Mouse (Mus musculus) cerebellum, postnatal 4 days (tissue): ENCODE results near the gene Csrnp1.
"Not testable (repeated sequence)": the region's sequence is repeated elsewhere in the genome, so short reads cannot be mapped to it uniquely, and the experiment has no call there.

ENCODE experiments used
- DNase-seq, 2 experiments: peaks; one replicate each; pipeline ENCODE4 v3.0.0; 2022; ENCODE audit warnings: low spot score in 2 of 2, mixed read lengths in 1 of 2

Csrnp1 gene

DNA sequence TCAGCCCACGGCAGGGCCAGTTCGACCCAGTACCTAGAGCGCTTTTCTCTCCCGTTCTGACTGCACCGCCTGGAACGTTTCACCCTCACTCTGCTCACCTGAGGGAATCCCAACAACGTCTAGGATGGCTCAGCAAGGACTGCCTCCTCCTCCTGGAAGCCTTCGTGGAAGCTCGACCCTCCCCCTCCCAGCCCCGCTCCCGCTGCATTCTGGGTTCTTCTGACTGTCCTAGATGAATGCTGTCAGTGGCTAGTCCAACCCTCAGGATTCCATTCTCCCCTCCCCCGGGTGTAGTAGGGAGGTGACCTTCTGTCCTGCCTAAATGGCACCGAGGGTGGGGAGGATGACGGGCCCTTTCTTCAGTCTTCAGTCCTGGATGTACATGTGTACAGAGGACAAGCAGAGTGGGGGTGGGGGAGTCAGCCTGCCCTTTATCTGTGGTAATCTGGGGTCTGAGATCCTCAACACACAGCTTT, at the start of gene Csrnp1:
Gene Csrnp1 (minus strand): TSS at position 123 of the 476 bp plus-strand sequence.
- no peak for DNase-seq

DNA sequence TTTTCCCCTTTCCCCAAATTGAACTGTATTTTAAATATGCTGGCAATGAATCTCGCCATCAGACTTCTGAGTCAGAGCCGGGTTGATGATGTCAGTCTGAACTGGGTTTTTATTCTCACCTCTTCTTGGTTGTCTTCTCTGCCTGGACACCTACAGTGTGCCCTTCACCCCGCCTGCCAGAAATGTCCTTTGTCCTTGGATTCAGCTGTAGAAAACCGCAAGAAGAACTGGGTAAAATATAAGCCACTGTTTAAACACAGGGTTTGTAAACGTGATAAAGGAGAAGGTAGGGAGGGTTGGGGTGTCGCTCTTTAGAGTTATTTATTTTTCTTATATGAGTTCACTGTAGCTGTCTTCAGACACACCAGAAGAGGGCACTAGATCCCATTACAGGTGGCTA, 48.3 kb upstream of the Csrnp1 start:
- no peak for DNase-seq

DNA sequence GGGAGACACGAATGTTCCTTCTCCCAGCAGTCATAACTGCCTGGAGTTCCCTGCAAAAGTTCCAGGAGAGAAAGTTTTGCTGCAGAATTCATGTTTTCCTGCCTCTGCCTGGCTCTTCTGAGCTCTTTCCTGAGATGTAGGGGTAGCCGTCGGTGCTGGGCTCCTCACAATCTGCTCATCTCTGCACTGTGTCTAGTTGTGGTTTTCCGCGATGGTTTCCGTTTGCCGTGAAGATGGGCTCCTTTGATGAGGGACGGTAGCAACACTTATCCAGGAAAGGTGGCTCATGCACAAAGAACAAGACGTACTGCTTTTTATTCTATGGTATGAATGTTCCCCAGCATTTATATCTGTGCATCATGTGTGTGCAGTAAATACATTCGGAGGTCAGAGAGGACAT, 46.0 kb upstream of the Csrnp1 start:
- no peak for DNase-seq

DNA sequence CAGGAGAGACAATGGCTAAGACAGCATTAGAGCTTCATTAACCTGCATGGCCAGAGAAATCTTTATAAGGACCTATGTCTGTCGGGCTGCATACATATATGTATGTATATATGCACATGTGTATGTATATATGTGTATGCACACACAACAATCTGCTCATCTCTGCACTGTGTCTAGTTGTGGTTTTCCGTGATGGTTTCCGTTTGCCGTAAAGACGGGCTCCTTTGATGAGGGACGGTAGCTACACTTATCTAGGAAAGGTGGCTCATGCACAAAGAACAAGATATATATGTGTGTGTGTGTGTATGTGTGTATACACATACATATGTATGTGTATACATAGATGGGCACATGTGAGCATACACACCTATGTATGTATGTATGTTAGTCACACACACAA, 45.4 kb upstream of the Csrnp1 start:
- no peak for DNase-seq

DNA sequence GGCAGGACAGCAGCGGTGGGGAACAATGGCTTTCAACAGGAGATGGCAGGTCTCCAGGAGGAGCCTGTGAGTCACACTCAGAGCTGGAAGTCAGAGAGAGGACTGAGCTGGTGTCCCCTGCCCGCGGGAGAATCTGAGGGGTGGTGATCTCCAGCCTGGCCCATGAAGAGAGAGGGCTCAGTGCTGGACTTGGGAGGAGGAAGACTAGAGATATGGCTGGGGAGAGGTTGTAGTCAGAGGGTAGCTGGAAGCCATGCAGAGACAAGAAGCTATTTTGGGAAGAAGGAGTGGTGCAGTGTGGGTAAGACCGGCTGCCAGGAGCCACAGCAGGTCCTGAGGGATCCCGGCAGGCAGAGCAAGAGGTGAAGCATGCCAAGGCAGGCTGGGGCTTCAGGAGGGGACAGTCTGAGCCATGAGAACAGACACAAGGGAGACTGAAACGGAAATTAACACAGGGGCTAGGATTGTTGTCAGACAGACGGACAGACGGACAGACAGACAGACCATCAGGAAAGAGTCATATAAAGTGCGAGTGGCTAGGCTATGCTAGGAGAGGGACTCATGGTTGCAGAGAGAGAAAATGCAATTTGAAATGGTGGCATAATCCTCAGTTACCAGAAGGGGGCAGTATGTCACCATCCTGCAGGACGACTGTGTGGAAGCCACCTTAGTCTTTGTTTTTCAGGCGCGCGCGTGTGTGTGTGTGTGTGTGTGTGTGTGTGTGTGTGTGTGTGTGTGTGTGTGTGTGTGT, 43.1 kb upstream of the Csrnp1 start:
- DNase-seq = peak in 1 of 2 experiments; percentile 45

DNA sequence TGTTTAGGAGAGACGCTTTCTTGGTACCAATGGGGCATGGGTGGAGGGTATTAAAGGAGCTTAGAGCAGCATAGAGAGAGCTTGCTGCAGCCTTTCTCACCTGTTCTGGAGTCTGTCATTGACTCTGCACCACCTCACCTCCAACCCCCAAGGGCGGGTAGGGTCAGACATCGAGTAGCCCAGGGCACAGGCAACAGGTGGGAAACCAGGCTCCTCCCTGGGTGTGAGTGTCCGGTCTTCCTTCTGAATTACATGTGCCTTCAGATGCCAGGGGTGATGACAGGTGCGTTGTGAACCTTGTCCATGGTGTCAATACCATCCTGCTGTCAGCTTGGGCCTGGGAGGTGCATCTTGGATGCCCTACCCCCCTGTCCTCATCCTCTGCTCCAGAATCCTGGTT, 40.2 kb upstream of the Csrnp1 start:
- no peak for DNase-seq

DNA sequence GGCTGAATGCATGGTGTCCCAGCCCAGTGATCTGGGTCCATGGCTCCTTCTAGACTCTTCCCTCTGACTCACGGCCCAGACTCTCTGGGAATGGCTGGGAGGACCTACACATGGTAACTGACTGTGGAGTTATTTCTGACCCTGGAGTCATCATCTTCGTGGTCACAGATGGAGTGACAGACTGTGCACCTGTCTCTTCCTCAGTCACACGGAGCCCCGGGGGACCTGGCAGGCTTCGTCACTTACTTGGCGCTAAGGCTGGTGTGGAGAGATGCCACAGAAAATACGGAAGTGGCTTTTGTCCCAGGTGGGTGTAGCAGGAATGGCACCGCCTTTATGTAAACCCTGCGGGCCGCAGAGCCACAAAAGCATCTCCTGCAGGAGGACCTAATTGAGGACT, 39.7 kb upstream of the Csrnp1 start:
- DNase-seq = peak in 1 of 2 experiments; percentile 45

DNA sequence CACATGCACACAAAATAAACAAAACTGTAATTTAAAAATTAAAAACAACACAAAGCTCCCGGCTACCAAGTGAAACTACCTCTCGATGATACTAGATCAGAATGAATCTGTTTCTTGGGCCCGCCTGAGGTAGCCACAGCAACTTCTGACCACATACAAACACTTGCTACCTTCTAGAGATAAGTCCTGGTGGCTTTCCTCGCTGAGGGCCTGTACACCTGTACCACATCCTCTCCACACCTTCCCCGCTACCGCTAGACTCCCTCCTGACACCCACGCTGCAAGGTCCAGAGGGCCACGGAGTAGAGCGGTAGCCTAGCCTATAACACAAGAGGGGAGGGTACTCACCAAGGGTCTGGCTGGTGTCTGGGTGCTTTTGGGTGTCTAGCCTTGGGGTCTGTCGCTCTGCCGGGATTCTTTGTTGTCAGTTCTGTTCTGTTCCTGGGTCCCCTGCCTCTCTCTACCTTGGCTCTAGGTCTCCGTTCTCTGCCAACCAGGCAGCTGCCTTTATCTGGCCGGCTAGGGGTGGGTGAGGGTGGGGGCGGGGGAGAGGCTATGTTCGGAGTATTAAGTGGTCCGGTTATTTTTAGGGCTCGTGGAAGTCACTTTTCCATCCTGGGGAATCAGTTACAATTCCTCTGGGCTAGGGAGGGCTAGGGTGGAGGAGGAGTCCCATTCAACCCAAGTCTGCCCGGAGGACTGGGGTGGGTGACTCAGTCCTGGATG, 38.8 kb upstream of the Csrnp1 start, which contains the start of gene Xirp1:
Gene Xirp1 (minus strand): TSS at position 513 of the 726 bp plus-strand sequence.
- DNase-seq = no peak

DNA sequence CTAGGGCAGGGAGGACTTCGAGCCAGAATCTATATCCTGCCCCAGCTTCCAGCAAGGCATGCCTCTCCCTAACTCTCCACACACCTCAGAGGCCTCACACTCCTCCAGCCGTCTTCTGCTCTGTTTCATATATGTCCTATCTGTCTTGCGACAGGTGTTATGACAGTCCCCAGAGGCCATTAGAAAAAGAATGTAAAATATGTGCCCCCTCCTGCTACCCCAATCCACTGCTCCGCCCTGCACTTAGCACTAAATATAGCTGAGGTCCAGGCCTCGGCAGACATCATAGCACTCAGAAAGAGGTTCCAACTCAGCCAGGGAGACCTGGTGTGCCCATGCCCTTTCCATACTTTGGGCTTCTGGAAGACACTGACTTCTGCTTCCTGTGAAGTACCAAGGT, 36.7 kb upstream of the Csrnp1 start:
- no peak for DNase-seq

DNA sequence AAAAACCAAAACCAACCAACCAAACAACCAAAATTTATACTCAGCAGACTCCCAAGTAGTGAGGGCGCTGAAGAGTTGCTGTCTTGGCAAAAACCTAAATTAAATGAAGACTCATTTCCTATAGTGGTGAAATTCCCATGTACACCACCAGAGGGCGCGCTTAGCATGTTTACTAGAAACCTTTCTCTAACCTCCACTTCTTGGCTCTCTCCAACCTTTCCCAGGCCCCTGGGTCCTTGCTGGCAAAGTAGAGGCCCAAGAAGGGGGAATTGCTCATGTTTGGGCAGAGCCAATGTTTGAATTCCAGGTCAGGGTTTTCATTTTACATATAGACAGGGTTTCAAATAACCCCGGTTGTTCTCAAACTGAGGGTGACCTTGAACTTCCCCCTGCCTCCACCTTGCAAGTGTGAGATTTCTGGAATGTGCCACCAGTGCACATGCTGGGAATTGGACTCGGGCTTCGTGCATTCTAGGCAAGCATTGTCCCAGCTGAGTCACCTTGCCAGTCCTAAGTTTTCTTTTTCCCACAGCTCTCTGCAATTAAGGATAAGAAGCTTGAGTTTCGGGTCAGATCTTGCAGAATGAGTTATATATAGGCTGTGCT, 35.9 kb upstream of the Csrnp1 start:
- peak; percentile 68 to 80 for DNase-seq

DNA sequence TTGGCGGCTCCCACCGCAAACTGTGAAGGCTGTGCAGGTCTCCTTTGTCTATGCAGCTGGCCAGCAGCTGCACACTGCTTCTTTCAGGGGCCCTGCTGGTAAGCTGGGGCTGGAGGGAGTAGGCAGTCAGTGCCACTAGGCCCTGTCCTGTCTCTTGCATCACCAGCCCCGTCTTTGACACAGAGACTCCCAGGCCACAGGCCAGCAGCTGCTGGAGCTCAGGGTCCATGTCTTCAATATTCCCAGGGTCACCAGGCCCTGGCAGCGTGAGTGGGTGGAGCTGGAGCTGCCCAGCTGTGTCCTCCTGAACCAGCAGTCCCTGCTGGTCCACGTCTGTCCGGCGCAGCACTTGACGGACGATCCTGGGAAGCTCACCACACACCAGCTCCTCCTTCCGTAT, 32.5 kb upstream of the Csrnp1 start:
- no peak for DNase-seq

DNA sequence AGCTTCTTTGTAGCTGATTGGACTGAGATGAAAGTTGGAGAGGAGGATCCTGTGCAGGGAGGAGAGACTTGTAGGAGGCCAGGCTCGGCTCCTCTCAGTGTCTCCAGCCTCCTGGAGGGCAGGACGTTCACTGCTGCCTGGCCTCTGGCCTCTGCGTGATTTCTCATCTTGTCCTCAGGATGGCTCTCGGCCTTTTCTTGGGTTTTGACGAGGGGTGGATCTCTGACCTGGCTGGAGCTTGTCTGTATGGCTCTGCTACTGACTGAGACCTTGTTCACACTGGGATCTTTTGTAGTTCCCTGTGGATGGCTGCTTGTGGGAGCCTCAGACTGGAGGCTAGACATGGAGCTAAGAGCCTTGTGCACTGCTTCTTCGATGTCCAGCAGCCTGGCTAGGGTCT, 30.4 kb upstream of the Csrnp1 start:
- no peak for DNase-seq

DNA sequence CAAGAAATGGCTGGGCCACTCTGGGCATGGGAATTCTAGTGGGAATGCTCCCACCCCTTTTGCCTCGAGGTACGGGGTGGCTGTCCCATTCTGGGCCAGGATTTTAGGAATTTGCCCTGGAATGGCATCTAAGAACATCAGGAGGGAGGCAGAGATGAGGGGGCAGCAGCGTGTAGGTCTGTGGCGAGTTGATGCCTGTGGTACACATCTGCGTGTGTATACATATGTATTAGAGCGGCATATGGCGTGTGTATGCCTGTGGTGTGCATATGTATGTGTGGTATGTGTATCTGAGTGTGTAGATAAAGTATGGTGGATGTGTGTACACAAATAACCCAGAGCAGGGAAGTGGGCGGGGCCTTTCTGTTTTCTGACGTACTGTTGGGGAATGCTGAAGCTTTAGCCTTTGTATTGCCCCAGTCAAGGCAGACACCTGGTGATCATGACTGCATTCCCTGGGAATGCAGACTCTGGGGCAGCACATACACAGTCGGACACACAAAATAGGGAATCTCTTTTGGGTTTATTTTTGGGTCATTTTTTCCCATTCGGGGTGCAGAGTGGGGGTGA, 28.9 kb upstream of the Csrnp1 start:
- DNase-seq = no peak

DNA sequence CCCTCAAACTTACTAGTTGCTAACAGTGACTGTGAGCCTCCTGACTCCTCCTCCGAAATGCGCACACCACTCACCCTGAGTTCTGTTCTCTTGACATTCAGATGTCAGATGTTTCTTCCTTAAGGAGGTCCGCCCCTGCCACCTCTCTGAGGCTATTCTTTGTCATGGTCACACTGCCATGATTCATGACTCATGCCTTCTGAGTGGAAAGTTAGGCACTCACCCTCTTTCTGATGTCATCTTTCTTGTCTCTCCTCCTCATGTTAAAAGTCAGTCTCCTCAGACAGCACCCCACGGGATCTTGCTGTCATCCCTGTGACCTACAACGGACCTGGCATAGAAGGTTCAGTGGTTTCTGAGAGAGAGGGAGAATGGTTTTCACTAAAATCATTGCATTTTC, 28.3 kb upstream of the Csrnp1 start:
- no peak for DNase-seq

DNA sequence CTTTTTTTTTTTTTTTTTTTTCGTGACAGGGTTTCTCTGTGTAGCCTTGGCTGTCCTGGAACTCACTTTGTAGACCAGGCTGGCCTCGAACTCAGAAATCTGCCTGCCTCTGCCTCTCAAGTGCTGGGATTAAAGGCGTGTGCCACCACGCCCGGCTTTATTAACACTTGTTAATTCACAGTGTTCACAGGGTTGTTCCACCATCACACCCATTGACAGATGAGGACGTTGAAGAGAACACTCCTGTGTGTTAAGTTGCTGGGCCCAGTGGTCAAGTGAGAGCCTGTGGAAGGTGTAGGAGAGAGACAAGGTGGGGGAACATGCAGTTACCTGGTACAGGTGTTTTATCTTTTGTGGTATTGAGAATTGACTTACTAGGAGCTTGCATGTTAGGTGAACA, 27.7 kb upstream of the Csrnp1 start:
- DNase-seq = not testable (repeated sequence)

DNA sequence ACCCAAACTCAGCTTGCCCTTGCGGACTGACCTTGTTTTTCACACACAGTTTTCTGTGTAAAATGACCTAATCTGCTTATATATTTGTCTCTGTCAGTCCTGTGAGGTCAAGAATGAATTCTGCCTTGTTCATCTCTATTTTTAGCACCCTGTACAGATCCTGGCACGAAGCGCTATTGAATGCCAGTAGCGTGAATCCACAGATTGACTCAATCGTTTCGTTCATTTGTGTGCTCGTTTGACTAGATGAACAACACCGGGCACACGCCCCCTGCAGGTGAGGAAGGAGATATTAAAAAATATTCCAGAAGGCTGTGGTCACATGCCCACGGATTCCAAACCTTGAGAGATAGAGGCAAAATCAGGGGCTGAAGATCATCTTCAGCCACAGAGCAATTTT, 27.1 kb upstream of the Csrnp1 start:
- peak; percentile 41 to 74 for DNase-seq

DNA sequence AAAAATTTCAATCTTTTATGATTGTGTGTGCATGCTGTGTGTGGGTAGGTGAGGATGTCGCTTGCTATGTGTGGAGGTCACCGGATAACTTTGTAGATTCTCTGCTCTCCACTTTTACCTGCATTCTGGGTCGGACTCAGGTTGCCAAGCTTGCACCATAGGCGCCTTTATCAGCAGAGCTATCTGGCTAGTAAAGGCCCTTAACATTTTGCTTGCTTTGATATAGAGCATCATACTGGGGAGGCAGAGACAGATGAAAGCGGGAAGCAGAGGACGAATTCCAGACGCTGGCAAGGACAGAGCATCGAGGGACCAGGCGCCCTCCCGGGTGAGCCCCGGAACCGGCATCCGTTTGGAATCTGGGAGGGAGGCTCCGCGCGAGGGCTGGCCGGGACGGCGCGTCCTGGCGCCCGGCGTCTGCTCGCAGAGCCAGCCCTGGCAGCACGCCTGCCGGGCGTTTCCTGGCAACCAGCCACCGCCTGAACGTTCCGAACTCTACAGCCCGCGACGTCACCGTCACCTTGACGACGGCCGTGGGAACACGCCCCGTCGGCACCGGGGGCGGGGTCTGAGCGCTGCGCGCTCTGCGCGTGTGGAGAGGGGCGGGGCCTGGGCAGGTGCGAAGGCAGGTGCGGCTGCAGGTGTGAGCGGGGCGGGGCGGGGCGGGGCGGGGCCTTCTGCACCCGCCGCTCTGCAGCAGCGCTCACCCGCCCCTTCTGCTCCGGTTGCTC, 26.5 kb upstream of the Csrnp1 start:
- DNase-seq = peak; percentile 98 to 99

DNA sequence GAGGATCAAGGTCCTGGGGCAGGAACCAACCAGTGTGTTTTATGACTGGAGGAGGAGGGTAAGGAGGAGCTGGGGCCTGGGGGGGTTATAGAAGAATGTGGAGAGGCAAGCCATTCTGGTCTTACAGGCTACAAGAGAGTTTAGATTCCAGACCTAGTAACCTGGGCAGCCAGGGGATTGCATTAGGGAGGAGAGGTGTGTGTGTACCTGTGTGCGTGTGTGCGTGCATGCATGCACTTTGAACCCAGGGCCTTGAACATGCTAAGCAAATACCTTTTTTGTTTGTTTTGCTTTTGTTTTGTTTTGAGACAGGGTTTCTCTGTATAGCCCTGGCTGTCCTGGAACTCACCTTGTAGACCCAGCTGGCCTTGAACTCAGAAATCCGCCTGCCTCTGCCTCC, 25.4 kb upstream of the Csrnp1 start:
- no peak for DNase-seq

DNA sequence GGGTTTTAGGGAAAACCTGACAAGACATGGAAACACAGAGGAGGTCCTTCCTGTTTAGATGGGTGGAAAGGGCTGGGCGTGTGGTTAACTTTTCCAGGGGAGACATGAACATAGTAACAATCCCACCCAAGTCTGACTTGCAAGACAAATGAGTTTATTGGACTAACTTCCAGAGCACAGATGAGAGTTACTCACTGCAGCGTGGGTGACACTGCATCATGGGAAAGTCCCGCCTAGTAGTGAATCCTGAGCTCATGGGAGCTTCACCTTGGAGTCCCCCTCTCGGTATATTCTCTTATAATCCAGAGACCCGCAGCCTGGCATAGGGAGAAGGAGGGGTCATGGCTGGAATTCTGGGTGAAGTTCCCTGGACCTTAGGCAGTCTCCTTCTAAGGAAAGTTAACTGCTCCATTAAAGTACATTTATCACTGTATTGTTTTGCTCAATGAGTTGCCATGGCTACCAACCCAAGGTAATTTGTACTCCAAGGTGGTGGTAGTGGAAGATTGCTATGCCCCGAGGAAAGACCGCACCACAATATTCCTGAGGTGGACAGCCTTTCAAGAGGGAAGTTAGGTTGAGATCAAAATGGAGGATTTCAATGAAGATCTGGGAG, 24.9 kb upstream of the Csrnp1 start:
- no peak for DNase-seq

DNA sequence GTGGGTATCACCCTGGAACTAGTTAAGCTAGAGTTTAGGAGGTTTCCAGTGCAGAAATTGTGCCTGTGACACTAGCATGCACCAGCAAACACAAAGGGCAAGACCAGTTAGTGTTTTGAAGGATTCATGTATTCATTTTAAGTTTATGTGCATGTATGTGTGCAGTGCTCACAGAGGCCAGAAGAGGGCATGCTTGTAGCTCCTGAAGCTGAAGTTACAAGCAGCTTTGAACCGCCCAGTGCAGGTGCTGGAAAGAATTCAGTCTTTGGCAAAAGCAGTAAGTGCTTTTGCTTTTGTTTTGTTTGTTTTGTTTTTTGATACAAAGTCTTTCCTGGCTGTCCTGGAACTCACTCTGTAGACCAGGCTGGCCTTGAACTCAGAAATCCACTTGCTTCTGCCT, 23.4 kb upstream of the Csrnp1 start:
- no peak for DNase-seq

DNA sequence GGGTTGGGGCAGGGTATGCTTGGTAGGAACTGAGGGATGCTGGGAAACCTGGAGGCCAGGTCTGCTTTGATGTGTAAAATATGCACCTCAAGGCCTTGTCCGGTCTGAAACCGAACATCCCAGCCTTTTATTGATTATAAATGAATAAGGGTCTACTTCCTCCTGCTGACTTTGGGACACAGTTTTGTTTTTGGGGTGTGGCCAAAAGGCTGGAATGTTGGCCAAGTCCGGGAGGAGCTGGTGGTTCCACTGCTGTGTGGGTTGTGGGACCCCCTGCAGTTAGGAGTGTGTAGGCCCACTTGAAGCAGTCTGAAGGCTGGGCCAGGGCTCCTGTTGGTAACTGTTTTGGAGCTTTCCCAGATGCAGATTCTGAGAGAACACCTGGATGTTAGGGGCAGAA, 21.5 kb upstream of the Csrnp1 start:
- DNase-seq = no peak
